8 mouse cellular contexts compared by ENCODE assay signal in genomic region chr16:95945389-95946311, GRCm38 (mm10). TPM values are rescaled to one million over a fixed set of nuclear protein-coding genes. Genes with fewer than 3 reads are reported as not detected.
DNase-seq lines count a peak whose midpoint lies in the region; ATAC-seq lines count a peak whose summit lies in the region.

No protein-coding gene starts in this region.

- H3K27me3 ChIP-seq in liver, embryonic 12.5 days (replicated peaks): no peaks in the 10 kb centered on the region
- no peaks in the 10 kb centered on the region for H3K27me3 ChIP-seq in hindbrain, embryonic 15.5 days

- H3K4me1 ChIP-seq in liver, embryonic 12.5 days: no peaks in the 10 kb centered on the region
- H3K4me1 ChIP-seq in hindbrain, embryonic 15.5 days (replicated peaks): peaks cover 4% of the 10 kb centered on the region

- H3K9me3 ChIP-seq in liver, embryonic 12.5 days (replicated peaks): no peaks in the 10 kb centered on the region
- no peaks in the 10 kb centered on the region for H3K9me3 ChIP-seq in hindbrain, embryonic 15.5 days

- peak; percentile 53 for DNase-seq in liver
- peak; percentile 82 to 84 for DNase-seq in cerebellum, postnatal 14 days
- DNase-seq in frontal cortex, postnatal 14 days (ENCODE audit: low spot score in 2 of 2): peak; percentile 75 to 77
- peak; percentile 67 for DNase-seq in left cerebral cortex, adult 11 months (ENCODE audit: low spot score)
- DNase-seq in right cerebral cortex, postnatal 4 days: peak; percentile 56

- 24% methylated on average over 20 of the region's 20 CpGs for WGBS in liver, embryonic 12.5 days (ENCODE audit: insufficient replicate concordance)
- WGBS in hindbrain, embryonic 15.5 days: 31% methylated on average over 20 of the region's 20 CpGs

- ATAC-seq in liver, embryonic 12.5 days: no peak
- ATAC-seq in hindbrain, embryonic 15.5 days (ENCODE audit: low FRiP score, low read depth): peak; percentile 63
- ATAC-seq in megakaryocyte progenitor cell, adult 5-6 weeks (replicated peaks; ENCODE audit: poor library complexity): peak; percentile 93

- no peak overlapping the region for H3K4me2 ChIP-seq in liver, embryonic 12.5 days
- peak overlapping the region; percentile 22 for H3K4me2 ChIP-seq in hindbrain, embryonic 15.5 days

- H3K36me3 ChIP-seq in liver, embryonic 12.5 days: no peaks in the 10 kb centered on the region
- H3K36me3 ChIP-seq in hindbrain, embryonic 15.5 days: no peaks in the 10 kb centered on the region

- no peak overlapping the region for H3K27ac ChIP-seq in liver, embryonic 12.5 days
- no peak overlapping the region for H3K27ac ChIP-seq in hindbrain, embryonic 15.5 days (replicated peaks)

- H3K4me3 ChIP-seq in liver, embryonic 12.5 days: no peak overlapping the region
- no peak overlapping the region for H3K4me3 ChIP-seq in hindbrain, embryonic 15.5 days

- H3K9ac ChIP-seq in liver, embryonic 12.5 days: no peak overlapping the region
- peak overlapping the region; percentile 6; the same call in 1 of the 2 replicates for H3K9ac ChIP-seq in hindbrain, embryonic 15.5 days

RNA-seq across cellular contexts. Expression of gene Psmg1, which starts 45.1 kb away (rescaled TPM):
- polyA plus RNA-seq in liver, embryonic 12.5 days (2016; fragmentation: Nextera tagmentation; extraction: Ambion mirVana): 81.5 and 81.8 TPM in 2 replicates
- 64.9 and 68.3 TPM in 2 replicates for polyA plus RNA-seq in hindbrain, embryonic 15.5 days (2015; fragmentation: Nextera tagmentation; extraction: Ambion mirVana)
- total RNA-seq in megakaryocyte progenitor cell, adult 5-6 weeks (2015): 66.7 and 70.7 TPM in 2 replicates
- 83.0 and 104 TPM in 2 replicates for total RNA-seq in megakaryocyte progenitor cell, adult 5-6 weeks (2017)
